Mouse (Mus musculus) G1E (cell line): ENCODE measurements around the gene Cacna1f.

Source experiments
- CTCF ChIP-seq: IDR thresholded peaks from 2 replicates; pipeline ENCODE4 v1.5.1; 2012; ENCODE audit warnings: low read depth, low read length, inconsistent platforms, mixed read lengths
- GATA2 ChIP-seq: IDR thresholded peaks from 2 replicates; pipeline ENCODE4 v1.6.1; 2012; ENCODE audit warnings: low read depth, low read length, inconsistent platforms, borderline replicate concordance
- TAL1 ChIP-seq: conservative IDR thresholded peaks from 2 replicates; pipeline ENCODE4 v1.6.1; 2012; ENCODE audit warnings: low read depth, low read length, inconsistent platforms, mixed read lengths

- TF ChIP-seq TAL1 (no peak), CTCF (no peak), GATA2 (no peak)
These were observed 66.8 kb downstream of the Cacna1f start for GRCm38 (mm10) chrX:7673578-7674281.
